Mouse (Mus musculus) cerebellum, adult 2 months (tissue): ENCODE measurements around the gene Zpbp.

Experiments
- CTCF ChIP-seq: fragments of 200-500 bp; IDR thresholded peaks from 2 replicates; pipeline ENCODE4 v1.5.1; 2011; ENCODE audit warnings: low read depth, mild to moderate bottlenecking, control low read depth, low read length, moderate library complexity, borderline replicate concordance; ENCODE audit not compliant: insufficient read depth
- POLR2A ChIP-seq: fragments of 200-500 bp; IDR thresholded peaks from 2 replicates; pipeline ENCODE4 v1.6.1; 2011; ENCODE audit warnings: low read length, control low read depth, borderline replicate concordance; ENCODE audit not compliant: insufficient read depth

DNA sequence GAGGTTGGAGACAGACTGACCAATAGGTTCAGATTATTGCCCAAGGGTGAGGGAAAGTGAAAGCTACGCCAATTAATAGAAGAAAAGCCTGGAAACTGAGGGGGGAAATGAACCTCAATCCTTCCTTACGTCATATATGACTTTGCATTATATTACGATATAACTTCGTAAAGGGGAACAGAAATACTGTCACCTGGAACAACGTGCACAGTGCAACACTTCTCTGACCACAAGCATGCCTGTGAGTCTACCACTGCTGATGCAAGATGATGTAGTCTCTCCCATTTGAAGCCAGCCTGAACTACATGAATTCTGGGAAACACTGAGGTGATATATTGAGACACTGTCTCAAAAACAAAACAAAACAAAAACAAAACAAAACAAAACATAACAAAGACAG lies 90.9 kb downstream of the Zpbp start:
- no peak for TF ChIP-seq POLR2A
- no peak for TF ChIP-seq CTCF
